Mouse (Mus musculus) ES-E14 (cell line): ENCODE data around the gene Hist1h2bb. TPM values are rescaled to one million over a fixed set of nuclear protein-coding genes. Genes with fewer than 3 reads are reported as not detected.
"Not testable (repeated sequence)": the region's sequence is repeated elsewhere in the genome, so short reads cannot be mapped to it uniquely, and the experiment has no call there.

Source experiments
- DNase-seq: peaks from one replicate; pipeline ENCODE4 v3.0.0-alpha.2; 2013; ENCODE audit warnings: low read depth, low spot score
- H3K27ac ChIP-seq: 2 replicates; pipeline ENCODE4 v1.5.1; 2012; ENCODE audit warnings: low read depth, mild to moderate bottlenecking, low read length, moderate library complexity, mixed read lengths; ENCODE audit not compliant: poor library complexity, insufficient read depth, severe bottlenecking
- H3K36me3 ChIP-seq: 2 replicates; pipeline ENCODE4 v1.6.1; 2012; ENCODE audit warnings: mild to moderate bottlenecking, low read length, moderate library complexity, mixed read lengths; ENCODE audit not compliant: control insufficient read depth, poor library complexity, insufficient read depth, severe bottlenecking
- H3K4me1 ChIP-seq, 2 experiments: fragments of 150-350 bp in 1 of 2; sonication (generic) in 1 of 2; 2 replicates each; pipeline ENCODE4 v1.6.1; 2012; ENCODE audit warnings: low read length in 2 of 2, mild to moderate bottlenecking in 1 of 2, mixed read lengths in 1 of 2; ENCODE audit not compliant: control insufficient read depth in 2 of 2, insufficient read depth in 2 of 2, poor library complexity in 1 of 2
- H3K4me3 ChIP-seq, 2 experiments: fragments of 150-350 bp in 1 of 2; sonication (generic) in 1 of 2; 2 replicates each; pipeline ENCODE4 v1.5.1; 2012; ENCODE audit warnings: low read length in 2 of 2, low read depth in 1 of 2, mild to moderate bottlenecking in 1 of 2, mixed read lengths in 1 of 2; ENCODE audit not compliant: insufficient read depth in 1 of 2, poor library complexity in 1 of 2, severe bottlenecking in 1 of 2
- H3K9ac ChIP-seq: 2 replicates; pipeline ENCODE4 v1.6.1; 2012; ENCODE audit warnings: low read depth, mild to moderate bottlenecking, low read length, mixed read lengths; ENCODE audit not compliant: poor library complexity, insufficient read depth, severe bottlenecking
- H3K9me3 ChIP-seq: fragments of 150-350 bp; sonication (generic); 2 replicates; pipeline ENCODE4 v1.6.1; 2012; ENCODE audit warnings: low read depth, mild to moderate bottlenecking, low read length; ENCODE audit not compliant: control insufficient read depth, insufficient read depth
- CHD2 ChIP-seq: IDR thresholded peaks from 2 replicates; pipeline ENCODE4 v1.6.1; 2014; ENCODE audit warnings: mild to moderate bottlenecking, low read depth, low read length, inconsistent platforms
- HCFC1 ChIP-seq: IDR thresholded peaks from 2 replicates; pipeline ENCODE4 v1.6.1; 2012; ENCODE audit warnings: low read length, inconsistent platforms, borderline replicate concordance; ENCODE audit not compliant: insufficient read depth
- MAFK ChIP-seq: IDR thresholded peaks from 2 replicates; pipeline ENCODE4 v1.6.1; 2014; ENCODE audit warnings: mild to moderate bottlenecking, low read depth, low read length, inconsistent platforms; ENCODE audit not compliant: insufficient read depth
- ZC3H11A ChIP-seq: IDR thresholded peaks from 2 replicates; pipeline ENCODE4 v1.6.1; 2012; ENCODE audit warnings: low read depth, mild to moderate bottlenecking, inconsistent platforms, low read length, borderline replicate concordance
- ZNF384 ChIP-seq: IDR thresholded peaks from 2 replicates; pipeline ENCODE4 v1.6.1; 2012; ENCODE audit warnings: low read depth, low read length, inconsistent platforms
- in situ Hi-C, 2 experiments: fragments of 600-800 bp; cut with MboI; formaldehyde crosslinking; loops; one replicate each; pipeline ENCODE4 v1.15.1; 2025; ENCODE audit warnings: low sequenced_read_pairs in 2 of 2, inconsistent platforms in 1 of 2; ENCODE audit not compliant: unreplicated experiment in 2 of 2
- total RNA-seq: library from RNA; depleted of rRNA; stranded (reverse); fragments of 300-350 nt; gene quantifications from 2 replicates; pipeline ENCODE4 v1.2.3, GENCODE M21; 2012

Hist1h2bb gene
- total RNA-seq, 1 experiment, result 1,736 TPM

DNA sequence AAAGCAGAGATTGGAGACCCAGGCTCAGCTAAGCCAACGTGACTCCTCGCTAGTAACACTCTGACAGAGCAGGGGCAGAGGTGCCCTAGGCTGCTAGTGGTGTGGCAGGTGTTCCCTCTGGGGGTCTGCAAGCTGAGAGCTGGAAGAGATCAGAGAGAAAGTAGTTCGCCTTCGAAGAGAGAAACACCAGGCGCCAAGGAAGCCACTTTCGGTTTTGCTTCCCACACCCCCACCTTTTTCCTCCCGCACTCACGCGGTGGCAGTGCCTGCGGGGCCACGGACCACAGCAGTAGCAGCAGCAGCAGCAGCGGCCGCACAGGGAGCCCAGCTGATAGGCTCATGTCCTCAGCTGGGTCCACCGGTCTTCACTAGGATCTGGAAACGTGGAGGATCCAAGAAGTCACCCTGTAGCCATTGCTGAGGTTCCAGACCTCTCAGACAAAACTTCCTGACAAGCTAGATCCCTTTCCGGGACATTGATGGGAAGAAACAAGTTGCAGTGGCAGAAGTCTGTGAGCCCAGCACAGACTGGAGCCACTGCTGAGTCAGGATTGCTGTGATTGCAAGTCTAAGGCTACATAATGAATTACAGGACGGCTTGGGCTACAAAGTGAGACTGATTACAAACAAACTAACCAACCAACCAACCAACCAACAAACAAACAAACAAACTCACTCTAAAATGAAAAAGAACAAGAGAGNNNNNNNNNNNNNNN is 36.0 kb upstream of the Hist1h2bb start, which contains the start of gene Hfe:
Hfe (minus strand) TSS at position 481 of the 716 bp plus-strand sequence.
- in situ Hi-C loops, result no loop called here
- Histone ChIP-seq H3K9ac (peak within 1 kb of the TSS; percentile 19; the same call in 1 of the 2 replicates), H3K27ac (no peak within 1 kb of the TSS), H3K36me3 (no peaks in the 10 kb centered on the region), H3K4me3 (peak within 1 kb of the TSS; percentile 13 to 41; a peak in 3 of 4 replicates), H3K4me1 (peaks cover 4 to 5% of the 10 kb centered on the region in 2 experiments; a peak in 2 of 4 replicates), H3K9me3 (no peaks in the 10 kb centered on the region)
- no peak for TF ChIP-seq ZC3H11A
- no peak for TF ChIP-seq MAFK
- TF ChIP-seq ZNF384, result no peak
- no peak for TF ChIP-seq HCFC1
- no peak for TF ChIP-seq CHD2
- DNase-seq, result no peak

DNA sequence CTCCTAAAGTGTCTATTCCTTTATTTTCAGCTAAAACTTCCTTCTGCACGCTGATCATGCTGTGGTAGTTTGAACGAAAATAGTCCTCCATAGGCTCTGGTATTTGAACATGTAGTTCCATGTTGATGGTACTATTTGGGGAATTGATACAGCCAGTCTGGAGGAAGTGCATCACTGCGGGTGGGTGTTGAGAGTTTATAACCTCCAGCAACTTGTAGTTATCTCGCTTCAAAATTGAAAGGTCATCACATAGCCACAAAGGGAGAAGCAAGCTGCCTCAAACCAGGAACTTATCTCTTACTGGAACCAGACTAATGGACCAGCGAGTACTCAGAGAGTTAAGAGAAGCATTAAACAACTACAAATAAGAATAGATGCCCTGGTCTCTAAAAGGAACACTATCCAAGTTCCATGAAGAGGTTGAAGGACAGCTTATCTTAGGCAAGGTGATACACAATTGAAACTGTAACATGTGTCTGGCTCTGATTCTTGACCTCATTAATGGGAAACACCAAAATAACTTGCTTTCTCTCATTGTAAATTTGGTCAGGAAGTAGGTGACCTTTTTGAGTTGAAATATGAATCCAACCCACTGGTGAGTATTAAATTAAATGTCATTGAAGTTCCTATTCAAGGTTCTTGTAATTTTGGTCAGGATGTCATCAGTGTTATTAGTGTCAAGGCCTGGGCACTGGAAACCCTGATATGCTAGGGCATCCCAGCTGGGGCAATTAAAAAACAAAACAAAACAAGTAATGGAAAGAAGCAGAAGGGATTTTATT is 30.1 kb upstream of the Hist1h2bb start:
- no peak for DNase-seq
- TF ChIP-seq CHD2 (no peak), HCFC1 (no peak), ZNF384 (no peak), MAFK (no peak), ZC3H11A (no peak)
- in situ Hi-C loops, result no loop called here

DNA sequence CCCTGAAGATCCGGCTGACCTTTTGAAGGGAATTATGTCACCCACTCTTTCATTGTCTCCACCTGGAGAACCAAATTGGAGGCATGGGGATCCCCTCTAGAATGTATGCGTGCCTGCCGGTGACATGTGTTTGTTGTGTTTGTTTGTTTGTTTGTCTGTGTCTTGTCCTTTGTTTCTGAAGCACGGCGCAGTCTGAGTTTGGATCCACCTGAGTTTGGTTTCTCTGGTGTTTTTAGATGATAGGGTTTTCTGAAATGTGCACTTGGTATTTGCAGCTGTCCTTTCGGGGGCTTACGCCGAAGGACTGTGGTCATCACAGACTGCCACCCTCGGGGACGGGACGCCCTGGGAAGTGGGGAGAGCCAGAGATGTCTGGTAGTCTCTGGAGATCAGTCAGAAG is 29.4 kb upstream of the Hist1h2bb start:
- TF ChIP-seq CHD2, result no peak
- no peak for TF ChIP-seq HCFC1
- TF ChIP-seq MAFK, result no peak
- no peak for TF ChIP-seq ZC3H11A
- TF ChIP-seq ZNF384, result no peak
- no peaks in the 10 kb centered on the region; a peak in 1 of 4 replicates for H3K4me1 ChIP-seq
- H3K4me3 ChIP-seq, result no peak overlapping the region
- H3K36me3 ChIP-seq, result no peaks in the 10 kb centered on the region
- no peak overlapping the region for H3K27ac ChIP-seq
- no peaks in the 10 kb centered on the region for H3K9me3 ChIP-seq
- H3K9ac ChIP-seq, result no peak overlapping the region
- in situ Hi-C loops, result no loop called here
- no peak for DNase-seq

More for the DNA sequence above, 30.1 kb upstream of the Hist1h2bb start:
- no peak overlapping the region for H3K4me3 ChIP-seq
- H3K9me3 ChIP-seq, result no peaks in the 10 kb centered on the region
- no peak overlapping the region for H3K27ac ChIP-seq
- no peaks in the 10 kb centered on the region for H3K36me3 ChIP-seq
- no peak overlapping the region for H3K9ac ChIP-seq
- no peaks in the 10 kb centered on the region; a peak in 1 of 4 replicates for H3K4me1 ChIP-seq

DNA sequence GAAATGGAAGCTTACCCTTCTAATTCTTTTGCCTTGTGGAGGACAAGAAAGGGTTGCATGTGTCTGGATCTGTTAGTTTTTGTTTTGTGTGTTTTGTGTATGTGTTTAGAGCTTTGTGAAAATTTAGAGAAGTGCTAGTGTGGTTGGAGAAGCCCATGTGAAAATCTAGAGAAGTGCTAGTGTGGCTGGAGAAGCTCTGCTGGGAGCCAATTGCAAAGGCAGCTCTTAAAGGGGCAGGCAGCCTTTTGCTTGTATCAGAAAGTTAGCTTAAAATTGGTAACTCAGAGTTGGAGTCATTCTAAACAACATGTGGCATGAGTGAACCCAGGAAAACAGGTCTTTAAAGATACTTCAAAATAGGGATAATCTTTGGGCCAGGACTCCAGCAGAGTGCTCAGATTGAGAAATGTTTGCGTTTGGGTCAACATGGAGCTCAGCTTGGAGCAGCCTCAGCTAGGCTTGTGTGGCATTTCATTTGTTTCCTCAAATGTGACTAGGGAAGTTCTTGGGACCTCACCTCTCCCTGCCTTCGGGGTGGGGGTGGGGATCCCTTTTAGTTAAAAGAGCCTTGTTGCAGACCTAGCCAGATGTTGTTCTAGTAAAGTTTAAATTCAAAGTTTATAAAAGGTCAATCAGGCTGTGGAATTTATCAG is 28.8 kb upstream of the Hist1h2bb start:
- H3K27ac ChIP-seq, H3K36me3 ChIP-seq, H3K4me3 ChIP-seq, H3K9me3 ChIP-seq, DNase-seq, in situ Hi-C loops, H3K4me1 ChIP-seq, H3K9ac ChIP-seq: not testable (repeated sequence)
